Mouse (Mus musculus) G1E (cell line): ENCODE data around the gene Cpa3.

Experiments used
- CTCF ChIP-seq: IDR thresholded peaks from 2 replicates; pipeline ENCODE4 v1.5.1; 2012; ENCODE audit warnings: low read depth, low read length, inconsistent platforms, mixed read lengths
- GATA1 ChIP-seq: IDR thresholded peaks from 2 replicates; pipeline ENCODE4 v1.6.1; 2012; ENCODE audit warnings: borderline replicate concordance, low read length, inconsistent platforms, mixed read lengths
- GATA2 ChIP-seq: IDR thresholded peaks from 2 replicates; pipeline ENCODE4 v1.6.1; 2012; ENCODE audit warnings: low read depth, low read length, inconsistent platforms, borderline replicate concordance
- POLR2AphosphoS5 ChIP-seq: IDR thresholded peaks from 2 replicates; pipeline ENCODE4 v1.6.1; 2012; ENCODE audit warnings: low read depth, low read length, inconsistent platforms; ENCODE audit not compliant: insufficient replicate concordance
- TAL1 ChIP-seq: conservative IDR thresholded peaks from 2 replicates; pipeline ENCODE4 v1.6.1; 2012; ENCODE audit warnings: low read depth, low read length, inconsistent platforms, mixed read lengths

DNA sequence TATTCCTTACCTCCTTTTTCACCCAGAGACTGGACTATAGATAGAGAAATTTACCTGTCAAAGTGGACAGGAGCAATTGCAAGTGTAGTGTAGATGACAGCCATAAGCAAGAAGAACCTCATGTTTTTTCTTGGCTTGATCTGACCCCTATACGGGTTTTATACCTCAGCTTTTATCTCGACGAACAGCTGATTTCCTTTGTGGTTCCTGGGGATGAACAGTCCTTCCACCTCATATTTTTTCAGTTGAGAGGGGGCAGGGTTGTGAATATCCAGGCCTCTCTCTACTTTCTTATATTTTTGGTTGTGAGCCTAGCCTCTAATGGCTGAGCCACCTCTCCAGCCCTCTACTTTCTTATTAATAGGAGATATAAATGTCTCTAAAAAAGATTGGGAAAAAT, at the start of gene Cpa3:
- no peak for TF ChIP-seq CTCF
- TF ChIP-seq GATA1, result no peak
- TF ChIP-seq TAL1, result peak; percentile 60
- TF ChIP-seq POLR2AphosphoS5, result no peak
- no peak for TF ChIP-seq GATA2
